Mouse (Mus musculus): ENCODE measurements around the gene Ggn. TPM values are rescaled to one million over a fixed set of nuclear protein-coding genes. Genes with fewer than 3 reads are reported as not detected.

Gene Ggn
- polyA plus RNA-seq (2017; shearing (Covaris generic)) = not detected

DNA sequence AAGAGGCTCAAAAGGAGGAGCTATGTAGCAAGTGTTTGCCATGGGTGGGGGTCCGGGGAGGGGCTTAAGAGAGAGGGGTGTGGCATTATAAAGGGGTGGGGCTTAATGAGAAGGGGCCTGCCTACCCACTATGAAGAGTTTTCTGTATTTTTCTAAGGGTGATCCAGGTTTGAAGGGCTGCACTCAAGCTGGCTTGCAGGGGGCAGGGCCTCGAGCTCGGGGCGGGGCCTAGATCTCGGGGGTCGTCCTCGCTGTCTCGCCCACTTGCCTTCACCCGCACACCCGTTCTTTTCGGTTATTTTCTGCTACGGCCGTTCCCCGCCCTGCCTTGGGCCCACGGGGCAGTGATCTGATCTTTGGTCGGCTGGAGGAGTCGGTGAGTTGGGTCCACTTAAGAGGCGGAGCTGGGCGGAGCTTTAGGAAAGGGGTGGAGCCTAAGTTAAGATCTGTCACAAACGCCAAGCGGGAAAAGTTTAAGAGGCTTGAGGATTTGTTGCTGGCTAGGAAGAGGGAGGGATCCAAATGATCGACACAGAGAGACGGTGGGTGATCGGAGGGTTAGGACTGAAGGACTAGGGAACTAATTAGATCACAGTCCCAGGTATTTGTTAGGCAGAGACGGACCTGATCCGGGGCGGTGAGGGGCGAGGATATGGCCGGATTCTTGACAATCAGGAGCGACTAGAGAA, at the start of gene Ggn, which contains the start of gene Spred3:
Gene Ggn, plus strand, starts transcription at position 145 of the 689 bp plus-strand sequence.
Gene Spred3, minus strand, starts transcription at position 346 of the 689 bp plus-strand sequence.

DNA sequence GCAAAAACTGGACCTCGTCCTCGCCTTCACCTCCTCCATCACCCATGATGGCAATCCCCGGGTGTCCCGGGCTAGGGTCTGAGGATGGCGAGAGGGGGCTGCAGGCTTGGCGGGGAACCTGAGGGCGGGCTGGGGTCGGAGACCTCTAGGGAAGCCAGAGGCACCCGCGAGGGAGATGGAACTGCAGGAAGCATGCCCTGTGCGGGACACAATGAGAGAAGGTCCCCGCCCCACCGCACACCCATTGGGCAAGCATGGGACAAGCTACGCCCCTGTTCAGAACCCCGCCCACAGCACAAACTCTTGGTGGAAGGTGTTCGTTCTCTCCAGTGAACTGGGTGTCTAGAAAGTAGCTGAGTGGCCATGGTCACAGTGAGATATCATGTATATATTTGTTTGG, 45.0 kb upstream of the Ggn start, which contains the start of gene Ryr1:
Gene Ryr1, minus strand, starts transcription at position 210 of the 400 bp plus-strand sequence.

DNA sequence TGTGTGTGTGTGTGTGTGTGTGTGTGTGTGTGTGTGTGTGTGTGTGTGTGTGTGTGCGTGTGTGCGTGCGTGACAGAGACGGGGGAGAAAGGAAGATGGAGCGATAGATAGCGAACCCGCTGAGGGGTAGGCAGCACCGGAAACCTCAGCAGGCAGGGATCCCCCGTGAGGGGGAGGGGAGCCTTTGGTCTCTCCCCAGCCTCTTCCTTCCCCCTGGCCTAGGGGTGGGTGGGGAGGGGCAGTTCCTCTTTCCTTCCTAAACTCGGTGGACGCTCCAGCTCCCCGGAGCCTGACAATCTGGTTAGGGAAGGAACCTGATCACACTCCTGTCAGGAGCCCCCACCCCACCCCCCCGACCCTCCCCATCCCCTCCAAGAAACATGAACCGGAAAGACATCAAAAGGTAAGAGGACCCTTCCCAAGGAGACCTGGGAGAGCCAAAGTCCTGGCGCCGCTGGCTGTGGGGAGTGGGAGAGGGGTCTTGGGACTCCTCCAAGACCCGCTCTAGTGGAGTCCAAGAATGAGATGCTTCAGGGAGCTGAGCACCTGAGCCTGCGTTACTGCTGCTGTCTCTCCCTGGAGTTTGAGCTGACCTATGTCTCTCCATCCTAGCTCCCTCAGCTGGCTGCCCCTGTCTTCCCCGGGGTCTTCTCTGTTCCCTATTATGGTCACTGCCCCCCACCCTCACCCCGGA, 35.2 kb upstream of the Ggn start, which contains the start of gene Rasgrp4:
Gene Rasgrp4, plus strand, starts transcription at position 159 of the 694 bp plus-strand sequence.

DNA sequence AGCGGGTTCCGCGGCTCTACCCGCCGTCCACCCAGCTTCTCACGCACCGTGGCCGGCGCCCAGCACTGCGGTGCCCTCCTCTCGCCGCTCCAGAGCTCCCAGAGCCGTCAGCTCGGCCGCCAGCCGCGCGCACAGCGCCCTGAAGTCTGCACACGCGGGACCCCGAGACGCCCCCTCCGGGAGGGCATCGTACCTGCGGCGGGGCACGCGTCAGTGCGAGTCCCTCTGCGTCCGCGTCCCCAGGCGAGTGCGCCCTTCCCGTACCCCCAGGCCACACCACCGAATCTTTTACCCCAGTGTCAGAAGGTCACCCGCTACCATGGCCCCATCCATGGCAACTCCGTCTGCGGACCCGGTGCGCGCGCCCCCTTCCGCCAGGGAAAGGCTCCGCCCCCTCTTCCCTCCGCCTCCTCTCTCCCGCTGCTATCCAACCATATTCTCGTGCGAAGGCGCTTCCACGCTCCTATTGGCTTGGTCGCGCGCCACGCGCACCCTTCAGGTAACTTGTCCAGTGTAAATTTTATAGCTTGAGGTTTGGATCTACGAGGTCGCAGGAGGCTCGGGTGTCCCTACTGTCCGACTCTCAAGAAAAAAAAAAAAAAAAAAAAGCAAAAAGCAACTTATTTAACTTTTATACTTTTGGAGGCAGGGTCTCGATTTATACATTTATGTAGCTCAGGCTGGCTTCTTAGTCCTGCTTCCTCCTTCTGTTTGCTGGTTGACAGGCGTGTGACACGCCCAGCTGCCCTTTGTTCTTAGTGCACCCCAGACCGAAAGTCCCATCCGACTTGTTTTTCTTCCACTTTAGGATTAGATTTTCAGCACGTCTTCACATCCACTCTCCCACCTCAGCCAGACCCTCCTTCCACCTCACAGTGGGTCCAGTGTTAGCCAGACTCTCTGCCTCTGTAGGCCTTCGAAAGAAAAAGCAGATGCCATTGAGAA, 13.9 kb upstream of the Ggn start, which contains the start of gene Fam98c:
Gene Fam98c, minus strand, starts transcription at position 397 of the 945 bp plus-strand sequence.

DNA sequence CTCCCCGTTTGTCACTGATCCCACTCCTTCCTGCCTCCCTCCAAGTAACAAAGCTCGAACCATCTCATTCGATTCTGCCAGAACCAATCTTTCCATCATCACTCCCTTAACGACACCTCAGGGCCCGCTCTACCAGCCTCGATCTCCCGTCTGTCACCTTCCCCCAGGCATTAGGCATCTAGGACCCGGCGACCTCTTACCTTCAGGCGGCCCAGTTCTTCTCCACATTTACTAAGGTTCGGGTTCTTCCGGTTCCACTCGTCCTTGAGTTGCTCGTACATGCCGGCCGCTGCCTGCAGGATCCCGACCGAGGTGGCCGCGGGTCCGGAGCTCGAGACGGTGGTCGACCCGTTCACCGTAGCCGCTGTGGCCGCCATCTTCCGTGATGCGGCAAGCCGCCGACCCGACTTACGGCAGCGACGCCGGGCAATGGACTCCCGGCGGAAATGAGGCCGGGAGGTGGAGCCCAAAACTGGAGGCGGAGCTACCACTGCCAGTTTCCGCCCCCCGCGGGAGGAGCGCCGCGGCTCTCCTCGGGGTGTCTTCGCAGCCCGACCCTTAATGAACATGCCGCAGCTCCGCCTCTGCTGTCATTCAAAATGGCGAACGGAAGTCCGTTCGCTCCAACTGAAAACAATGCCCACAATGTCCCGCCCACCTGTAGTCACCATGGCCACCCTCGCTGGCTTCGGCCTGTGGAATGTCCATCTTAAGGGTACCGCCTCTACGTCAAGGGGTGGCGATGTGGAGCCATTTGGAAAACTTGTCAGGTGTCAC, 10.3 kb downstream of the Ggn start, which contains the start of gene Psmd8:
Gene Psmd8, minus strand, starts transcription at position 625 of the 777 bp plus-strand sequence.

DNA sequence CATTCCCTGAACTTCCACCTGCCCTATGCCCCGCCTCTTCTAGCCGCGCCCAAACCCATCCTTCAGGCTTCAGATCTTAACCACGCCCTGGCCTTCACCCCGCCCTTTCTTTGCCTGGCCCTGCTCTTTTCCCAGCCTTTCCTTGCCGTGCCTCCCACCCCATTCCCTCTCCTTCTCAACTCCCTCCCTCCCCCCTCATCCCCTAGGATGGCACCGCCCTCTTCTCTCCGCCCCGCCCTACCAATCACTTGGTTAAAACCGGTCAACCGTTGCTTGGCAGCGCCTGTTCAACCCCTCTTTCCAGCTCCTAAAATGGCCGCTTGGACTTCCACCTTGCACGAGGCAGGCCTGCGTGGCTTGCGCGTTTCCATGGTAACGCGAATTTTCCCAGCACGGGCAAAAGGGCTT, 43.7 kb downstream of the Ggn start, which contains the start of gene Catsperg1:
Gene Catsperg1, minus strand, starts transcription at position 361 of the 408 bp plus-strand sequence.

Other genes starting within 250 kb of the Ggn start
- gene Actn4, start 207.9 kb upstream of the Ggn start, polyA plus RNA-seq (2017; shearing (Covaris generic)) = 292 TPM
- 397 TPM for gene Eif3k, start 188.3 kb upstream of the Ggn start, polyA plus RNA-seq (2017; shearing (Covaris generic))
- 142 TPM for gene Map4k1, start 188.2 kb upstream of the Ggn start, polyA plus RNA-seq (2017; shearing (Covaris generic))
- 0.10 TPM for gene Ryr1, start 45.0 kb upstream of the Ggn start, polyA plus RNA-seq (2017; shearing (Covaris generic))
- gene Rasgrp4, start 35.4 kb upstream of the Ggn start, polyA plus RNA-seq (2017; shearing (Covaris generic)) = 1.3 TPM
- 11.8 TPM for gene Fam98c, start 14.0 kb upstream of the Ggn start, polyA plus RNA-seq (2017; shearing (Covaris generic))
- not detected for gene Spred3, start 201 bp downstream of the Ggn start, polyA plus RNA-seq (2017; shearing (Covaris generic))
- 270 TPM for gene Psmd8, start 10.5 kb downstream of the Ggn start, polyA plus RNA-seq (2017; shearing (Covaris generic))
- gene Catsperg1, start 43.8 kb downstream of the Ggn start, polyA plus RNA-seq (2017; shearing (Covaris generic)) = 0.79 TPM
- gene Kcnk6, start 62.3 kb downstream of the Ggn start, polyA plus RNA-seq (2017; shearing (Covaris generic)) = 1.5 TPM
- 66.7 TPM for gene Yif1b, start 68.1 kb downstream of the Ggn start, polyA plus RNA-seq (2017; shearing (Covaris generic))
- gene 2200002D01Rik, start 78.3 kb downstream of the Ggn start, polyA plus RNA-seq (2017; shearing (Covaris generic)) = 1.8 TPM
- gene Spint2, start 111.7 kb downstream of the Ggn start, polyA plus RNA-seq (2017; shearing (Covaris generic)) = 68.0 TPM
- not detected for gene Ppp1r14a, start 119.1 kb downstream of the Ggn start, polyA plus RNA-seq (2017; shearing (Covaris generic))
- not detected for gene Dpf1, start 133.7 kb downstream of the Ggn start, polyA plus RNA-seq (2017; shearing (Covaris generic))